Mouse (Mus musculus) limb, embryonic 14.5 days (tissue): Measurements from ENCODE around the gene Mmd2. TPM values are rescaled to one million over a fixed set of nuclear protein-coding genes. Genes with fewer than 3 reads are reported as not detected.

ENCODE experiments used
- ATAC-seq: fragments of 200-750 bp; cut with Nextera tagmentation; 2 replicates; pipeline ENCODE4 v1.8.0; 2017; ENCODE audit warnings: low read depth, moderate number of reproducible peaks, moderate TSS enrichment; ENCODE audit not compliant: low FRiP score
- DNase-seq: peaks from one replicate; pipeline ENCODE4 v3.0.0-alpha.2; 2015; ENCODE audit warnings: low spot score
- H3K27ac ChIP-seq: fragments of 300-500 bp; sonication (generic); replicated peaks from 2 replicates; pipeline ENCODE4 v1.5.1; 2014; ENCODE audit warnings: low read depth, mild to moderate bottlenecking, low read length, moderate library complexity, mixed read lengths
- H3K27me3 ChIP-seq: fragments of 300-500 bp; sonication (generic); 2 replicates; pipeline ENCODE4 v1.6.1; 2014; ENCODE audit warnings: low read length, mixed read lengths; ENCODE audit not compliant: control insufficient read depth, insufficient read depth
- H3K36me3 ChIP-seq: fragments of 300-500 bp; sonication (generic); 2 replicates; pipeline ENCODE4 v1.6.1; 2014; ENCODE audit warnings: mild to moderate bottlenecking, low read length, moderate library complexity, mixed read lengths; ENCODE audit not compliant: control insufficient read depth, insufficient read depth
- H3K4me1 ChIP-seq: fragments of 300-500 bp; sonication (generic); 2 replicates; pipeline ENCODE4 v1.6.1; 2014; ENCODE audit warnings: antibody characterized with exemption, low read length, mixed read lengths; ENCODE audit not compliant: control insufficient read depth, insufficient read depth
- H3K4me2 ChIP-seq: fragments of 300-500 bp; sonication (generic); replicated peaks from 2 replicates; pipeline ENCODE4 v1.6.1; 2014; ENCODE audit warnings: low read depth, mild to moderate bottlenecking, low read length, moderate library complexity; ENCODE audit not compliant: severe bottlenecking
- H3K4me3 ChIP-seq: fragments of 300-500 bp; sonication (generic); replicated peaks from 2 replicates; pipeline ENCODE4 v1.5.1; 2014; ENCODE audit warnings: low read length
- H3K9ac ChIP-seq: fragments of 300-500 bp; sonication (generic); 2 replicates; pipeline ENCODE4 v1.6.1; 2014; ENCODE audit warnings: mild to moderate bottlenecking, low read depth, low read length, moderate library complexity; ENCODE audit not compliant: severe bottlenecking
- H3K9me3 ChIP-seq: fragments of 300-500 bp; sonication (generic); 2 replicates; pipeline ENCODE4 v1.6.1; 2016; ENCODE audit warnings: low read length; ENCODE audit not compliant: control insufficient read depth
- POLR2A ChIP-seq: fragments of 200-500 bp; IDR thresholded peaks from 2 replicates; pipeline ENCODE4 v1.8.0; 2012; ENCODE audit warnings: inconsistent platforms, mild to moderate bottlenecking, moderate library complexity, borderline replicate concordance; ENCODE audit not compliant: insufficient read depth, insufficient read length; ENCODE audit errors: extremely low read depth
- WGBS: fragments of 180-500 bp; shearing (Covaris S2); extraction: QIAGEN DNeasy Blood & Tissue Kit; methylation state at CpG from one replicate; pipeline ENCODE4 v1.1.7; 2014; 5-methylcytosine and 5-hydroxymethylcytosine counted together
- polyA plus RNA-seq, 2 experiments: library from polyadenylated mRNA; depleted of rRNA in 1 of 2; stranded (reverse) in 1 of 2; unstranded in 1 of 2; fragments of >200 nt; fragmentation: Nextera tagmentation in 1 of 2; extraction: Ambion mirVana in 1 of 2; gene quantifications; 2 replicates each; pipeline versions ENCODE4 v1.2.1 to v1.2.3; 2012 to 2014

Gene Mmd2
- polyA plus RNA-seq (2012; rRNA removed) = 1.1 and 1.2 TPM in 2 replicates
- polyA plus RNA-seq (2014; fragmentation: Nextera tagmentation; extraction: Ambion mirVana) = 1.5 and 2.0 TPM in 2 replicates

DNA sequence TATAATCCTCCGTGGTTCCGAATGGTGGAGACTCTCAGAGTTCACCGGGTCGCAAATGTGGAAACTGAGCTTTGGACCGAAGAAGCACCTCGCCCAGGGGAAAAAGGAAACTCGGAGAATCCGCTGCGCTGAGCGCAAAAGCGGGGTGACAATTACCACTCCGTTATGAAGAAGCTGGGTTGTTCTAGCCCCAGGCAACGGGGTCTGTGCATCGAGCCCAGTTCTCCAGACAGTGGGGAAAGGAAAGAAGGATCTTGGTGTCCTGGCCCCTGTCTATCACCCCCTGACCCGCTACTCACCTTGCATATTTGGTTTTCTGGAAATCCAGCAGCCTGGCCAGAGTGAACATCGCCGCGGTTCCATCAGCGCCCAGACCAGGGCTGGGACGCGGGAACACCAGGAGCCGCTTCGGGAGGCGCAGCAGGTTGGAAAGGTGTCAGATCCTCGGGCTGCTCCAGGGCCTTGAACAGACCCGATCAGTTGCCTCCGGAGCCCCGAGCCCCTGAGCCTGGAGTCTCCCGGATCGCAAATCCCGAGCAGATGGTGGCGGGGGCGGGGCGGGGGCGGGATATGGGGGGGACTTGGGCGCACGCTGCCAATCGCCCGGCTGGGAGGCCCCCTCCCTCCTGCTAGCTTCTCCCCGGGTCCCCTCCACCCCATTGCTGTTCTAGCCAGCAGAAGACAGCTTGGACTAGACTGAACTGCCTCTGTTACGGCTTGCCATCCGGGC, at the start of gene Mmd2:
Gene Mmd2, minus strand, starts transcription at position 542 of the 730 bp plus-strand sequence.
- no peak for DNase-seq

DNA sequence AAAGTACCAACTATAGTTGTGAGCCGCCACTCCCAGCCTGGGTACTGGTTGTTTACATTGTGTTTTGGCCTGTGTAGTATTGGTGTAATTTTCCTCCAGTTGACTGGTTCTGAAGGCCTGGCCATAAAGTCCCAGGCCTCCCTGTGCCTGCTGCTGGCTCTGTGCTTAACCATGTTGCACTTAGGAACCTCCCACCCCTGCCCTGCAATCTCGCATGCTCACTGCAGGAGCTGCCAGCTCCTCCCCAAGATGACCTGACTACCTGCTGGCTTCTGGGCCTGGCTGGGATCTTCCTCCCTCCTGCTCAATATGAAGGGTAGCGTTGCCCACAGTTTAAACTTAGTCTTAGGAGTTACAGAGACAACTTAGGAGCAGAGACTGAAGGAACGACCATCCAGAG, 43.7 kb upstream of the Mmd2 start:
- H3K9me3 ChIP-seq = no peaks in the 10 kb centered on the region
- peaks cover 10% of the 10 kb centered on the region; the same call in 1 of the 2 replicates for H3K4me1 ChIP-seq
- no peak overlapping the region for H3K4me2 ChIP-seq
- peaks cover 24% of the 10 kb centered on the region for H3K36me3 ChIP-seq
- ATAC-seq = no peak
- H3K9ac ChIP-seq = no peak overlapping the region
- no peak for TF ChIP-seq POLR2A
- H3K4me3 ChIP-seq = no peak overlapping the region
- H3K27ac ChIP-seq = no peak overlapping the region
- 67% methylated on average over 4 of the region's 4 CpGs for WGBS
- DNase-seq = no peak
- H3K27me3 ChIP-seq = no peaks in the 10 kb centered on the region

More for the DNA sequence above, at the start of gene Mmd2:
- no peaks in the 10 kb centered on the region for H3K36me3 ChIP-seq
- H3K9me3 ChIP-seq = no peaks in the 10 kb centered on the region
- H3K4me2 ChIP-seq = peak within 1 kb of the TSS; percentile 71
- H3K9ac ChIP-seq = peak within 1 kb of the TSS; percentile 58
- H3K4me1 ChIP-seq = no peaks in the 10 kb centered on the region
- ATAC-seq = peak; percentile 63
- no peak for TF ChIP-seq POLR2A
- no peak within 1 kb of the TSS for H3K27ac ChIP-seq
- H3K4me3 ChIP-seq = peak within 1 kb of the TSS; percentile 40
- 8% methylated on average over 30 of the region's 42 CpGs for WGBS
- peaks cover 12% of the 10 kb centered on the region; the same call in 1 of the 2 replicates for H3K27me3 ChIP-seq

DNA sequence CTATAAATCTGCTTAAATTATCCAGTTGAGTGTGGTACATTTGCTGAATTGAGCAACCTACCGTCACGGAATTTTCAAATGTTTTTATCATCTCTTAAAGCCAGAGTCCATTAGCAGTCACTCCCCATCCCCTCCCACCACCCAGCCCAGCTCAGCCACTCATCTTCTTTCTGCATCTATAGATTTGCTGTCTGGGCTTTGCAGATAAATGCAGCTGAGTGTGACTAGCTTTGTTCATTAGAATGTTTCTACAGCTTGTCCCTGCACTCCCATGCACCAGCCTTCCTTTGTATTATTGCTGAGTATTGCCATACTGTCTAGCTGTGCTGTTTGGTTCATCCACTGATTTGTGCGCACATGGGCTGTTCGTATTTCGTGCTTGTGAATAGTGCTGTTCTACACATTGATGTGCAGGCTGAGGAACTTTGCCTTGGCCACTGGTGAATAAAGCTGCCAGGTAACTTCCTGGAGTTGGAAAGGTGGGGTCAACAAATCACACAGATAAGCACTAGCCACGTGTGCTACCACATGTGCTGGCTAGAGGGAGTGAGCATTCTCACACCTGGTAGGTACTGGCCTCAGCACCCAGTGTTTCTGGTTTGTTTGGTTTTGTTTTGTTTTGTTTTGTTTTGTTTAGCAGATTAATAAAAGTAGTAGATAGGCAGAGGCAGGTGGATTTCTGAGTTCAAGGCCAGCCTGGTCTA, 42.3 kb upstream of the Mmd2 start:
- H3K9ac ChIP-seq = no peak overlapping the region
- 69% methylated on average over 6 of the region's 6 CpGs for WGBS
- no peak overlapping the region for H3K27ac ChIP-seq
- TF ChIP-seq POLR2A = no peak
- DNase-seq = no peak
- H3K4me3 ChIP-seq = no peak overlapping the region
- ATAC-seq = no peak
- peaks cover 10% of the 10 kb centered on the region; the same call in 1 of the 2 replicates for H3K4me1 ChIP-seq
- peaks cover 16% of the 10 kb centered on the region for H3K36me3 ChIP-seq
- no peak overlapping the region for H3K4me2 ChIP-seq
- H3K27me3 ChIP-seq = no peaks in the 10 kb centered on the region
- H3K9me3 ChIP-seq = no peaks in the 10 kb centered on the region

DNA sequence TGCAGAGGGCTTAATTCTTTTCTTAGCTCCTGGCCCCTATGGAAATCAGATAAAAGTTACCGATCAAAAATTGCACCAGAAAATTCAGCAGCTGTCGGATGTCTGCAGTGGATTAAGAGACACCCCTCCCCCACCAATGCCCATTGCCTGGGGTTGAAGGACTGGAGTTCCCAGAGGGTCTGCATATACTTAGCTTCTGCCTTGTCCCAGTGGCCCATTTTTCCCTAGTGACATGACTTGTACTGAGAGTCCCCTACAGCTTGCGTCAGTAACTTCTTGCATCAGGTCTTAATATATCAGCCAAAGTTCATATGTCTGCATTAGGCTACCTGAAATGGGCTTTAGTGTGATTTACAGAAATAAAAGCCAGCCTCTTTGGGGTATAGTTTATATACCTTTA, 41.8 kb upstream of the Mmd2 start:
- no peak overlapping the region for H3K4me3 ChIP-seq
- DNase-seq = no peak
- H3K27me3 ChIP-seq = no peaks in the 10 kb centered on the region
- 39% methylated on average over 3 of the region's 3 CpGs for WGBS
- H3K4me1 ChIP-seq = peaks cover 10% of the 10 kb centered on the region; the same call in 1 of the 2 replicates
- H3K4me2 ChIP-seq = no peak overlapping the region
- no peak overlapping the region for H3K27ac ChIP-seq
- no peak for TF ChIP-seq POLR2A
- ATAC-seq = no peak
- H3K36me3 ChIP-seq = peaks cover 12% of the 10 kb centered on the region
- no peaks in the 10 kb centered on the region for H3K9me3 ChIP-seq
- no peak overlapping the region; the same call in 1 of the 2 replicates for H3K9ac ChIP-seq

DNA sequence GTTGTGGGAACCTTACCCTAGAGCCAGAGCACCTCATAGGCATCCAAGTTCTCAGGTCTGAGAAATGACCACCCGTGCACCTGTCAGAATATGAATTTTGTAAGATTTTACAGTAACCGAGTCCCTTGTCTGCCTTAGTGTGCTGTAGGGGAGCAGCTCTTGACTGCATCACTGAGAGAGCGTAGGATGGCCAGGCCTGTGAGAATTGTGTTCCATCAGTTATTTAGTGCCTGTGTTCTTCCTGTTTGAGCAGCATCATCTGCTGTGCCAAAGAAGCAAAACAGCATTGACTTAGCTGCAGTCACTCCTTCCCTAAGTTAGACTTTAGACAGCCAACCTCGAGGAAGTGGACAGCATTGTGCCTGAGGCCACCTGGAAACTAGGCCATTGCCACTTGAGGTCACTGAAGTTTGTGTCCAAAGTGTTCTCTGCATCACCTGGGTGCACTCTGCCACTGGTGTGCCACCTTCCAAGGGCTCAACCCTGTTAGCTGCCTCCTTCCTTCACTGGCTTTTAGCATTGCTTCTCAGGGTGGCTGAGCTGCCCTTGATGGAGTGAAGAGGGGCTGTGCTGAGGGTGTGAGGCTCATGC, 41.0 kb upstream of the Mmd2 start:
- no peaks in the 10 kb centered on the region for H3K27me3 ChIP-seq
- no peak overlapping the region for H3K9ac ChIP-seq
- no peak for TF ChIP-seq POLR2A
- H3K36me3 ChIP-seq = peaks cover 15% of the 10 kb centered on the region
- ATAC-seq (no peak), DNase-seq (no peak)
- H3K4me3 ChIP-seq = no peak overlapping the region
- 90% methylated on average over 4 of the region's 4 CpGs for WGBS
- no peak overlapping the region for H3K27ac ChIP-seq
- peaks cover 10% of the 10 kb centered on the region; the same call in 1 of the 2 replicates for H3K4me1 ChIP-seq
- H3K4me2 ChIP-seq = no peak overlapping the region
- H3K9me3 ChIP-seq = no peaks in the 10 kb centered on the region
